Mouse (Mus musculus) forebrain, embryonic 16.5 days (tissue): ENCODE results near the gene Nrp1. TPM values are rescaled to one million over a fixed set of nuclear protein-coding genes. Genes with fewer than 3 reads are reported as not detected.

Experiments
- ATAC-seq: fragments of 200-750 bp; cut with Nextera tagmentation; 2 replicates; pipeline ENCODE4 v1.8.0; 2017; ENCODE audit warnings: mild to moderate bottlenecking, moderate library complexity
- H3K27ac ChIP-seq: fragments of 300-500 bp; sonication (generic); 2 replicates; pipeline ENCODE4 v1.5.1; 2014; ENCODE audit warnings: low read length, control low read depth
- H3K27me3 ChIP-seq: fragments of 300-500 bp; sonication (generic); replicated peaks from 2 replicates; pipeline ENCODE4 v1.6.1; 2014; ENCODE audit warnings: low read length; ENCODE audit not compliant: control insufficient read depth, insufficient read depth
- H3K36me3 ChIP-seq: fragments of 300-500 bp; sonication (generic); 2 replicates; pipeline ENCODE4 v1.6.1; 2014; ENCODE audit not compliant: control insufficient read depth, insufficient read depth
- H3K4me1 ChIP-seq: fragments of 300-500 bp; sonication (generic); replicated peaks from 2 replicates; pipeline ENCODE4 v1.6.1; 2014; ENCODE audit warnings: low read length; ENCODE audit not compliant: control insufficient read depth, insufficient read depth
- H3K4me2 ChIP-seq: fragments of 300-500 bp; sonication (generic); 2 replicates; pipeline ENCODE4 v1.6.1; 2014; ENCODE audit warnings: mild to moderate bottlenecking, low read length, control low read depth
- H3K4me3 ChIP-seq: fragments of 300-500 bp; sonication (generic); replicated peaks from 2 replicates; pipeline ENCODE4 v1.5.1; 2014; ENCODE audit warnings: mild to moderate bottlenecking, low read length, control low read depth
- H3K9ac ChIP-seq: fragments of 300-500 bp; sonication (generic); replicated peaks from 2 replicates; pipeline ENCODE4 v1.6.1; 2014; ENCODE audit warnings: low read depth, low read length, control low read depth
- H3K9me3 ChIP-seq: fragments of 300-500 bp; sonication (generic); 2 replicates; pipeline ENCODE4 v1.6.1; 2016; ENCODE audit warnings: low read length; ENCODE audit not compliant: control insufficient read depth
- WGBS: fragments of 180-500 bp; shearing (Covaris S2); extraction: QIAGEN DNeasy Blood & Tissue Kit; methylation state at CpG from one replicate; pipeline ENCODE4 v1.1.7; 2014; 5-methylcytosine and 5-hydroxymethylcytosine counted together
- polyA plus RNA-seq: library from polyadenylated mRNA; unstranded; fragments of >200 nt; fragmentation: Nextera tagmentation; extraction: Ambion mirVana; gene quantifications from 2 replicates; pipeline ENCODE4 v1.2.1, GENCODE M21; 2015

Nrp1 gene
- polyA plus RNA-seq, 1 experiment from 2014 or later, result 143 TPM

- H3K4me3 ChIP-seq, result peak overlapping the region; percentile 56
- H3K27ac ChIP-seq, result peak overlapping the region; percentile 42
- H3K4me2 ChIP-seq, result peak overlapping the region; percentile 90
- no peaks in the 10 kb centered on the region for H3K27me3 ChIP-seq
- peaks cover 43% of the 10 kb centered on the region for H3K4me1 ChIP-seq
- no peaks in the 10 kb centered on the region for H3K36me3 ChIP-seq
- no peaks in the 10 kb centered on the region for H3K9me3 ChIP-seq
- no peak for ATAC-seq
- WGBS, result 28% methylated on average over 5 of the region's 5 CpGs
- H3K9ac ChIP-seq, result peak overlapping the region; percentile 70
Observed at GRCm38 (mm10) chr8:128361343-128361870, 3.0 kb downstream of the Nrp1 start.

- H3K36me3 ChIP-seq, result no peaks in the 10 kb centered on the region
- no peaks in the 10 kb centered on the region for H3K9me3 ChIP-seq
- ATAC-seq, result peak; percentile 26; the same call in 1 of the 2 replicates
- no peak overlapping the region; the same call in 1 of the 2 replicates for H3K9ac ChIP-seq
- WGBS, result 10% methylated on average over 11 of the region's 11 CpGs
- H3K4me1 ChIP-seq, result peaks cover 31% of the 10 kb centered on the region
- H3K4me3 ChIP-seq, result peak overlapping the region; percentile 35
- H3K4me2 ChIP-seq, result peak overlapping the region; percentile 49
- H3K27ac ChIP-seq, result peak overlapping the region; percentile 30; the same call in 1 of the 2 replicates
- no peaks in the 10 kb centered on the region for H3K27me3 ChIP-seq
Observed at GRCm38 (mm10) chr8:128362940-128363595, 4.7 kb downstream of the Nrp1 start.

- Histone ChIP-seq H3K9me3 (no peaks in the 10 kb centered on the region), H3K27me3 (no peaks in the 10 kb centered on the region), H3K9ac (no peak overlapping the region), H3K27ac (no peak overlapping the region), H3K4me3 (no peak overlapping the region), H3K4me2 (no peak overlapping the region), H3K36me3 (no peaks in the 10 kb centered on the region), H3K4me1 (peaks cover 21% of the 10 kb centered on the region)
- no peak for ATAC-seq
- WGBS, result 56% methylated on average over 4 of the region's 4 CpGs
Observed at GRCm38 (mm10) chr8:128370496-128370895, 12.1 kb downstream of the Nrp1 start.

- H3K4me3 ChIP-seq, result no peak overlapping the region
- H3K9ac ChIP-seq, result no peak overlapping the region
- H3K36me3 ChIP-seq, result no peaks in the 10 kb centered on the region
- H3K9me3 ChIP-seq, result no peaks in the 10 kb centered on the region
- no peak for ATAC-seq
- H3K4me2 ChIP-seq, result no peak overlapping the region
- H3K27me3 ChIP-seq, result no peaks in the 10 kb centered on the region
- H3K4me1 ChIP-seq, result peaks cover 20% of the 10 kb centered on the region
- 61% methylated on average over 6 of the region's 6 CpGs for WGBS
- H3K27ac ChIP-seq, result no peak overlapping the region
Observed at GRCm38 (mm10) chr8:128371026-128371425, 12.6 kb downstream of the Nrp1 start.

DNA sequence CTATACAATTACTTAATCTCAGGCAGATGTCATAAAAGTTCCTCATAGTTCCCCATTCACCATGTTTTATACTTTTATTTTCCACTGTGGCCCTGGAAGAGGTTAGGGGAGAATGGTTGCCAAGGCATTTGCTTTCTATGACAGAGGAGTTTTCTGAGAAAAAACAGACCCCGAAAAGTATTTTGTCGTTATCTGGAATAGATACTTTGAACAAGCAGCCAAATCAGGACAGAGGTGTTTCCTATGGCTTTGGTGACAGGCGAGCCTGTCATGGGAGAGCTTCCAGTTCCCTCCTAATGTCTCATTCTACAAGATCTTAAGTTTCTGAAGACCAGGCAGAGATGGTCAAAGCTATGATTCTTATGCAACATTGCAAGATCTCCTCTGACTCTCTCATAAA lies 13.4 kb downstream of the Nrp1 start:
- no peak overlapping the region for H3K9ac ChIP-seq
- no peak overlapping the region for H3K4me2 ChIP-seq
- H3K27ac ChIP-seq, result no peak overlapping the region
- WGBS, result 86% methylated on average over 3 of the region's 3 CpGs
- H3K4me1 ChIP-seq, result peaks cover 15% of the 10 kb centered on the region
- no peaks in the 10 kb centered on the region for H3K9me3 ChIP-seq
- H3K27me3 ChIP-seq, result no peaks in the 10 kb centered on the region
- no peak overlapping the region for H3K4me3 ChIP-seq
- no peak for ATAC-seq
- H3K36me3 ChIP-seq, result no peaks in the 10 kb centered on the region

DNA sequence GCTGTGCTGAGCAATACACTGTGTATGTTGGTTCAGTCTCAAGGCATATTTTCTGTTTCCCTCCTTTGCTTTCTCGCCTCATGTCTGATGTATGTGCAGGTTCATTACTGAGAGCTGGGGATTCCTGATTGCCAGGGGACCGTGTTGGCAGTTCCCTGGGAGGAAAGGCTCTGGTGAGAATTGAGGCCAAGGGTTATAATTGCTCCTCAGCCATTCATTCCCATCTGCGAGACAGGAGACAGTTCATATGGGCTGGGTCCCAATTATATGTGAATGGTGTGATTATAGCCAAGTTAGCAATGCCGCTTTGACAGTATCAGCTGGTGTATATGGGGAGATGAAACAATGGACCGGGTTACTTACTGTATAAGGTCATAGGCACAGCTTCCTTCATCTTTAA lies 14.3 kb downstream of the Nrp1 start:
- 39% methylated on average over 5 of the region's 5 CpGs for WGBS
- no peaks in the 10 kb centered on the region for H3K36me3 ChIP-seq
- peak overlapping the region; percentile 33; the same call in 1 of the 2 replicates for H3K27ac ChIP-seq

DNA sequence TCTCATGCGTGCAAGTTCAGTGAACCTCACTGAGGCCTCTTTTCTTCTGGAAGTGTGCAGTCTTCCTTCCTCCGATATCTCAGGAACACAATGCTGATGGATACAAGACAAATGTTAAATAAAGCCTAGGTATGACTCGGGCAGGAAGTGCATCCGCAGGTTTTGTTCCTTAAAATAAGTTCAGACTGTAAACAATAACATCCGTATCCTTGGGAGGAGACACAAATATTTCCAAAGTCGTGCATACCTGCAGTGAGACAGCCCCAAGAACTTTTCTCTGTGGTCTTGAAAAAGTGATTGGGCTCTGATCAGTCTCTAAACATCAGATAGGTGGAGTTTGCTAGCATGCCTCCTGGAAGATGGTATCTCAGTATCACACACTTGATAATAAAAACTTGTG lies 15.0 kb downstream of the Nrp1 start:
- no peak overlapping the region for H3K4me3 ChIP-seq
- no peaks in the 10 kb centered on the region for H3K9me3 ChIP-seq
- H3K9ac ChIP-seq, result no peak overlapping the region
- H3K36me3 ChIP-seq, result no peaks in the 10 kb centered on the region
- no peak overlapping the region for H3K4me2 ChIP-seq
- no peak for ATAC-seq
- H3K27ac ChIP-seq, result no peak overlapping the region
- H3K27me3 ChIP-seq, result no peaks in the 10 kb centered on the region
- peaks cover 23% of the 10 kb centered on the region for H3K4me1 ChIP-seq
- WGBS, result 92% methylated on average over 6 of the region's 6 CpGs

More for the DNA sequence above, 14.3 kb downstream of the Nrp1 start:
- peak; percentile 33; the same call in 1 of the 2 replicates for ATAC-seq
- Histone ChIP-seq H3K9me3 (no peaks in the 10 kb centered on the region), H3K4me2 (no peak overlapping the region), H3K4me3 (no peak overlapping the region), H3K9ac (no peak overlapping the region), H3K4me1 (peaks cover 17% of the 10 kb centered on the region), H3K27me3 (no peaks in the 10 kb centered on the region)

GRCm38 (mm10) chr8:128375291-128375690 lies 16.9 kb downstream of the Nrp1 start:
- Histone ChIP-seq H3K9me3 (no peaks in the 10 kb centered on the region), H3K4me1 (peaks cover 26% of the 10 kb centered on the region), H3K4me3 (no peak overlapping the region), H3K27ac (no peak overlapping the region), H3K36me3 (no peaks in the 10 kb centered on the region), H3K27me3 (no peaks in the 10 kb centered on the region), H3K9ac (no peak overlapping the region), H3K4me2 (no peak overlapping the region)
- ATAC-seq, result no peak
- 11% methylated on average over 4 of the region's 4 CpGs for WGBS

DNA sequence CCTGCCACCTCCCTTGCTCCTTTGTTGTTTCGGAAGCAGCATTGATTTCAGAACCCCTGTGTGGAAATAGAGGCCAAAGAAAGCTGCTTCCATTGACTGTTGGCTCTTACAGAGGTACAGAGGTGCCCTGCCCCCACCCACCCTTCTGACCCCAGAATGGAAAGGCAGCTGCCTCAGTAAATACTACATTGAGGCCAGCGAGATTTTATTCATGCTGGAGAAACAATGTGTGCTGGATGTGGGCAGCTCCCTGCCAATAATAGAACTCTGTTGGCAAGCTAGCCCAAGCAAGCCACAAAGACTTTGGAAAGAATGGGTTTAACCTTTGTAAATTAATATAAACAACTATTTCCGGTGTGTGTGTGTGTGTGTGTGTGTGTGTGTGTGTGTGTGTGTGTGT lies 24.8 kb downstream of the Nrp1 start:
- no peak overlapping the region for H3K27ac ChIP-seq
- ATAC-seq, result no peak
- no peaks in the 10 kb centered on the region for H3K27me3 ChIP-seq
- no peak overlapping the region for H3K9ac ChIP-seq
- H3K9me3 ChIP-seq, result no peaks in the 10 kb centered on the region
- WGBS, result 14% methylated on average over 3 of the region's 3 CpGs
- no peaks in the 10 kb centered on the region for H3K36me3 ChIP-seq
- peaks cover 31% of the 10 kb centered on the region for H3K4me1 ChIP-seq
- H3K4me3 ChIP-seq, result no peak overlapping the region
- H3K4me2 ChIP-seq, result no peak overlapping the region
